In genomic region chr1:166901574-166901973, GRCm38 (mm10) we compare ENCODE assay signal across 18 mouse cellular contexts.
"Had no signal": no experiment of that assay in that cellular context is flagged by ENCODE, and none has a peak within 500 bp of the region (broad histone marks: within the 10 kb centered on the region; RNA-seq: fewer than 3 reads in every experiment).

No protein-coding gene starts in this region.

- ATAC-seq: midbrain, embryonic 15.5 days had no signal

- H3K4me2 ChIP-seq: lung, embryonic 14.5 days; midbrain, embryonic 12.5 days; midbrain, embryonic 15.5 days; neural tube, embryonic 13.5 days; neural tube, embryonic 15.5 days had no signal

- H3K4me3 ChIP-seq: midbrain, embryonic 10.5 days; midbrain, embryonic 12.5 days; midbrain, embryonic 15.5 days; myocyte; neural tube, embryonic 13.5 days; neural tube, embryonic 15.5 days had no signal

- H3K9me3 ChIP-seq: midbrain, embryonic 10.5 days; midbrain, embryonic 12.5 days; midbrain, embryonic 15.5 days; neural tube, embryonic 13.5 days; neural tube, embryonic 15.5 days had no signal

- H3K36me3 ChIP-seq: midbrain, embryonic 10.5 days; midbrain, embryonic 12.5 days; midbrain, embryonic 15.5 days; neural tube, embryonic 13.5 days; neural tube, embryonic 15.5 days had no signal

- H3K27me3 ChIP-seq: midbrain, embryonic 12.5 days; midbrain, embryonic 15.5 days; neural tube, embryonic 13.5 days; neural tube, embryonic 15.5 days had no signal

- H3K9ac ChIP-seq: lung, embryonic 14.5 days; midbrain, embryonic 12.5 days; midbrain, embryonic 15.5 days; neural tube, embryonic 13.5 days; neural tube, embryonic 15.5 days had no signal

- DNase-seq: lung, adult 18-20 months; lung, embryonic 14.5 days; lung, postnatal 10 days; lung, postnatal 4 days; retina, postnatal 1 day; right cerebral cortex, adult 18-20 months; right cerebral cortex, postnatal 25 days; right cerebral cortex, postnatal 4 days; spleen, adult 18-20 months; thymus, adult 18-20 months; thymus, postnatal 14 days; thymus, postnatal 36 days had no signal

- H3K27ac ChIP-seq: midbrain, embryonic 10.5 days; midbrain, embryonic 12.5 days; midbrain, embryonic 15.5 days; neural tube, embryonic 15.5 days had no signal
